Mouse (Mus musculus) hindbrain, embryonic 11.5 days (tissue): ENCODE data around the gene Gm10803. TPM values are rescaled to one million over a fixed set of nuclear protein-coding genes. Genes with fewer than 3 reads are reported as not detected.

ENCODE experiments used
- ATAC-seq: fragments of 200-750 bp; cut with Nextera tagmentation; 2 replicates; pipeline ENCODE4 v1.8.0; 2017; ENCODE audit warnings: mild to moderate bottlenecking, moderate TSS enrichment, moderate library complexity; ENCODE audit not compliant: low FRiP score
- DNase-seq: peaks from one replicate; pipeline ENCODE4 v3.0.0-alpha.2; 2015; ENCODE audit warnings: low spot score
- H3K27ac ChIP-seq: fragments of 300-500 bp; sonication (generic); 2 replicates; pipeline ENCODE4 v1.5.1; 2014; ENCODE audit warnings: mild to moderate bottlenecking, low read depth, low read length
- H3K27me3 ChIP-seq: fragments of 300-500 bp; sonication (generic); 2 replicates; pipeline ENCODE4 v1.6.1; 2014; ENCODE audit warnings: mild to moderate bottlenecking, low read length, moderate library complexity, mixed read lengths; ENCODE audit not compliant: control insufficient read depth, insufficient read depth
- H3K36me3 ChIP-seq: fragments of 300-500 bp; sonication (generic); 2 replicates; pipeline ENCODE4 v1.6.1; 2014; ENCODE audit warnings: mild to moderate bottlenecking, low read length, moderate library complexity, mixed read lengths; ENCODE audit not compliant: control insufficient read depth, insufficient read depth
- H3K4me1 ChIP-seq: fragments of 300-500 bp; sonication (generic); replicated peaks from 2 replicates; pipeline ENCODE4 v1.6.1; 2014; ENCODE audit warnings: low read length, mixed read lengths; ENCODE audit not compliant: control insufficient read depth, insufficient read depth
- H3K4me2 ChIP-seq: fragments of 300-500 bp; sonication (generic); replicated peaks from 2 replicates; pipeline ENCODE4 v1.6.1; 2014; ENCODE audit warnings: mild to moderate bottlenecking, low read depth, low read length
- H3K4me3 ChIP-seq: fragments of 300-500 bp; sonication (generic); 2 replicates; pipeline ENCODE4 v1.5.1; 2014; ENCODE audit warnings: low read depth, low read length
- H3K9ac ChIP-seq: fragments of 300-500 bp; sonication (generic); 2 replicates; pipeline ENCODE4 v1.6.1; 2014; ENCODE audit warnings: low read depth, low read length
- H3K9me3 ChIP-seq: fragments of 300-500 bp; sonication (generic); 2 replicates; pipeline ENCODE4 v1.6.1; 2016; ENCODE audit warnings: low read length; ENCODE audit not compliant: control insufficient read depth
- WGBS: fragments of 180-500 bp; shearing (Covaris S2); extraction: QIAGEN DNeasy Blood & Tissue Kit; methylation state at CpG from one replicate; pipeline ENCODE4 v1.1.7; 2014; 5-methylcytosine and 5-hydroxymethylcytosine counted together
- polyA plus RNA-seq: library from polyadenylated mRNA; unstranded; fragments of >200 nt; fragmentation: Nextera tagmentation; extraction: Ambion mirVana; gene quantifications from 2 replicates; pipeline ENCODE4 v1.2.1, GENCODE M21; 2014

Gene Gm10803
- polyA plus RNA-seq, 1 experiment from 2014 or later, result not detected

DNA sequence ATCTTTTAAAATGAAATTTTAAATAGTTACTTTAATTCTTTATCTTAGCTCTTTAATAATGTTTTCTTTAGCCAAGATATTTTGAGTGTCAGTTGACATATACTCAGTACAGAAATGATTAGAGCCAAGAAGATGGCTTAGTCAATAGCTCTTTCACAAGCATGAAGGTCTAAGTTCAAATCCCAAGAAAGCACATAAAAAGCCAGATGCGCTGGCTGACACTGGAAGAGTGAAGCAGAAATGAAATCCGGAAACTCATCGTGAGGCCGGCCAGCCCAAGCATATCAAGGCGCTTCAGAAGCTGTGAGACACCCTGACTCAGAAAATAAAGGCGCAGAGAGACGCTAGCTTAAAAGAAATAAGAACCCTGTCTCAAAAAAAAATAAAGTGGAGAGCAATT lies 26.5 kb upstream of the Gm10803 start:
- H3K4me3 ChIP-seq, result no peak overlapping the region
- H3K4me1 ChIP-seq, result no peaks in the 10 kb centered on the region
- H3K27ac ChIP-seq, result no peak overlapping the region
- DNase-seq (no peak), ATAC-seq (no peak)
- no peak overlapping the region for H3K9ac ChIP-seq
- no peaks in the 10 kb centered on the region for H3K9me3 ChIP-seq
- no peaks in the 10 kb centered on the region for H3K27me3 ChIP-seq
- 94% methylated on average over 7 of the region's 7 CpGs for WGBS
- no peak overlapping the region for H3K4me2 ChIP-seq
- H3K36me3 ChIP-seq, result no peaks in the 10 kb centered on the region

DNA sequence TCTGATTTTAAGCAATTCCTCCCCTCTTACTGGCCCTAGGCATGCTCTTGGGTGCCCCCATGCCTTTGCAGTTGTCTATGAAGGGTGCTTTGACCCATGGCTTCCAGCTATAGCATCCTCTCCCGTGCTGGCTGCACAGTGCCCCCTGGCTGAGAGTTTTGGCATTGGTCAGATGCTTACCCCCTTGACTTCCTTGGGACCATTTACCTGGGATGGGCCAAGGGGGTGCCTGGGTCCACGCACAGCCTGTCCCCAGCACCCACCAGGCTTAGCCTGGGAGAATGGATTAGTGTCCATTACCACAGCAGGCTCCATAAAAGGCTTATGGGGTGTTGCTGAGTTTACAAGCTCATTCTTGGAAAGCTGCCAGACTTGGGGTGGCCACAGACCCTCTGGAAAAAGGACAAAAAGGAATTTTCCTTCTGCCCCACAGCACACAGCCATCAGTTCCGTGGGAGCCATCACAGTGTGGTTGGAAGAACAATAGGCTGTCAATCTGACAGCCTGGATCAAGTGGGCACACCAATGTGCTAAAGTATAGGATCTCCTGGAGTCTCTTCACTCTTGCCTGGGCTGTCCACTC lies 22.9 kb upstream of the Gm10803 start:
- DNase-seq, result peak; percentile 16
- Histone ChIP-seq H3K4me3 (no peak overlapping the region), H3K27ac (no peak overlapping the region), H3K27me3 (no peaks in the 10 kb centered on the region), H3K36me3 (no peaks in the 10 kb centered on the region), H3K4me1 (no peaks in the 10 kb centered on the region), H3K4me2 (no peak overlapping the region), H3K9ac (no peak overlapping the region), H3K9me3 (no peaks in the 10 kb centered on the region)
- ATAC-seq, result no peak
- WGBS, result 54% methylated on average over 3 of the region's 3 CpGs

DNA sequence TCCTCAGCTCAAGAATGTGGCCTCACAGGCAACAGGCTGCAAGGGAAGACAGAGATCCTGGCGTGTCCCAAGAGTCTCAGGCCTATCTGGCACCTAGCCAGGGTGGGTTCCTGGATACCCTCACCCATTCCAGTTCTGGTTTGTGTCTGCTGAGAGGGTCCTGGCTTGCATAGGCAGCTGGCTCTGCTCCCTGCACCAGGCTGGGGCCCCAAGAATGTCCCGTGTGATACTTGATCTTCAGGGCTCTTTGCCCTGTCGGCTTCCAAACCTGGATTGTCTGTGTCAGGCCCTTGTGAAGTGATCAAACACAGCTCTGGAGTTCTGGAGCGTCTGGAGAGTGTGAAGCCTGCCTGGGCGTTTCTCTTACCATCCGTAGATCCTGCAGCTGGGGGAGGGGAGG lies 22.2 kb upstream of the Gm10803 start:
- no peak overlapping the region for H3K4me2 ChIP-seq
- H3K27me3 ChIP-seq, result no peaks in the 10 kb centered on the region
- 39% methylated on average over 6 of the region's 6 CpGs for WGBS
- no peak overlapping the region for H3K27ac ChIP-seq
- ATAC-seq, result no peak
- DNase-seq, result no peak
- H3K9me3 ChIP-seq, result no peaks in the 10 kb centered on the region
- H3K4me3 ChIP-seq, result no peak overlapping the region
- no peaks in the 10 kb centered on the region for H3K36me3 ChIP-seq
- H3K9ac ChIP-seq, result no peak overlapping the region
- H3K4me1 ChIP-seq, result no peaks in the 10 kb centered on the region

DNA sequence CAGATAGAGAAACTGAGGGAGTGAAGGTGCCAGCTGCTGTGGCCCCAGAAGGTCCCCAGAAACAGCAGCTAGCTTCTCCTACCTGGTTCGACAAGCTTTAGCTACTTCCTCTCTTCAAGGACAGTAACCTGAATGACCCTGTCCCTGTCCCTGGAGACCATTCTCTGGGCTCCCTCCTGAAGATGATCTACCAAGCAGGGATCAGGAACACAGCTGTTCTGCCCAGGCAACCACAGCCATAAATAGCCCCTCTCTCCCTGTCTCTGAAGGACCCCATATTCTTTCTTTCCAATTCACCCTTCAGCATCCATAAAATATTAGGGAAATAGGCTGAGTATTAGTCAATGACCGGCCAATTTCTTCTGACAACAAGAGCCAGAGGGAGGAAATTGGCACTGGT lies 18.6 kb upstream of the Gm10803 start:
- Histone ChIP-seq H3K4me3 (no peak overlapping the region), H3K27me3 (no peaks in the 10 kb centered on the region), H3K9ac (no peak overlapping the region), H3K27ac (no peak overlapping the region), H3K4me1 (no peaks in the 10 kb centered on the region), H3K4me2 (no peak overlapping the region), H3K36me3 (no peaks in the 10 kb centered on the region), H3K9me3 (no peaks in the 10 kb centered on the region)
- WGBS, result 83% methylated on average over 2 of the region's 2 CpGs
- ATAC-seq (no peak), DNase-seq (no peak)

DNA sequence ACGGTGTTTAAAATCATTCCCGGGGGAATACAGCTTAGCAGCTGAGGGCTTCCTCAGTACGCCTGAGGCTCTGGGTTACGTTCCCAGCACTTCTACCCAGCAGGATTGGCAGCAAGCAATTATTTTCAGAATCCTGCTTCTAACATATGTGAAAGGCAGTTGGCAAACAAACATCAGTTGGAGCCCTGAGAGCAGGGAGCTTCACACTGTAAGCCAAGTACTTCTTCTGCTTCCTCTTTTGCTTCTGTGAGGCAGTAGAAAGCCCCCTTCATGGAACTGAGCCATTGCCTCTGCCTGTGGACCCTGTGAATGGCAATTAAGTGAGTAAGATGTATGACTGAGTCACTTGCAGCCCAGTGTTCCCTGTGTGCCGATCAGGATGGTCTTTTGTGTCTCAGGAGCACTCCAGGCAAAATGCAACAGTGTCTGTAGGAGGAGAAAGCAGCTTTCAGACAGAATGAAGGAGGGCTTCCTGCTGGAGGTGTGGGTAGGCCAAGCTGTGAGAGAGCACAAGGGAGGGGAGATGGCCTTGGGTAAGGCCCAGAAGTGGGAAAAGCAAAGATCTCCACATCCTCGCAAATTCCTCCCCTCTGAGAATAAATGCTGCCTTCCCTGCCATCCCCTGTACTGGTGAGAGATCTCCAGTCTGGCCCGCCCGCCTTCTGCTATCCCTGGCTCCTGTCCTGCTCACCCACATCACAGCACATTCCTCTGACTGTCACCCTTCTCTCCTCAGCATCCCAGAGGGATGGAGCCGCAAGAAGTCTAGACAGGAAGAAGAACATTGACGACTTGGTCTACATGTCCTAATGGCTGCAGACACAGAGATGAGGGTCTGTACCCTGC lies 7.5 kb upstream of the Gm10803 start:
- Histone ChIP-seq H3K9me3 (no peaks in the 10 kb centered on the region), H3K27ac (no peak overlapping the region), H3K9ac (no peak overlapping the region), H3K4me1 (no peaks in the 10 kb centered on the region), H3K4me2 (no peak overlapping the region), H3K36me3 (no peaks in the 10 kb centered on the region), H3K27me3 (no peaks in the 10 kb centered on the region), H3K4me3 (no peak overlapping the region)
- ATAC-seq, result no peak
- 63% methylated on average over 10 of the region's 10 CpGs for WGBS
- no peak for DNase-seq

DNA sequence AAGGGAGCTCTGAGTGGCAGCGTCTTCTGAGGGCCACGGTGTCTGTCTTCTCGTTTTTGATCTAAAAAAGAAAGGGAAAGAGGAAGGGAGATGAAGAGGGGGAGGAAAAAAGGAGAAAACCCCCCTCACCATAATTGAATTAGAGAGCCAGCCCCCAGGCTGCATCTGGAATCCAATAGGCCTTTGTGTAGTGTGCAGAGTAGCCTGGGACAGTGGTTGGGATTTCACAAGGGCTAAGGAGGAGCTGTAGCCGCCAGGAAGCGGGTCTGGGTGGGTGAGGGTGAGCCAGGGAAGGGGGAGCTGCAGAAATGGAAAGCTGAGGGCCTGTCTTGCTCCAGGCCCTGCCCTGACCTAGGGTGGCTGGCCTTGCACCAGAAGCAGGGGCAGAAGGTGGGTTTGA lies 6.5 kb upstream of the Gm10803 start:
- Histone ChIP-seq H3K9ac (no peak overlapping the region), H3K9me3 (no peaks in the 10 kb centered on the region), H3K36me3 (no peaks in the 10 kb centered on the region), H3K4me3 (no peak overlapping the region), H3K27me3 (no peaks in the 10 kb centered on the region), H3K4me1 (no peaks in the 10 kb centered on the region), H3K27ac (no peak overlapping the region), H3K4me2 (no peak overlapping the region)
- WGBS, result 49% methylated on average over 5 of the region's 5 CpGs
- DNase-seq, result no peak
- no peak for ATAC-seq

DNA sequence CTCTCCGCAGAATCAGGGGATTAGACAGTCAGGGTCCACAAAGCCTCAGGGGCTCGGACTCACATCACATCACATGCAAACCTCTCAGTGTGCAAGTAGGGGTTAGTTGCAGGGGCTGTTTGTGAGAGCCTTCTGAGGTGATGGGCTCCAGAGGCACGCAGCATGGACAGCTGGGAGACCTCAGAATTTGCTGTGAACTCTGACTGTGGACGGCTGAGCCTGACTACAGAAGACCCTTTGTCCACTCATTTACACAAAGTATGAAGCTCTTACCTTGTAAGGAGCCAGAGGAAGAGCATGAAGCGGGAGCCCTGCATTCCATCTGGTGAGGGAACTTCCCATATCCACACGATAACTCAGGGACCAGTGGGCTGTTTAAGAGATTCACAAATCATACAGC lies 5.3 kb downstream of the Gm10803 start:
- Histone ChIP-seq H3K9ac (no peak overlapping the region), H3K4me1 (peaks cover 4% of the 10 kb centered on the region; the same call in 1 of the 2 replicates), H3K36me3 (no peaks in the 10 kb centered on the region), H3K27ac (no peak overlapping the region), H3K4me2 (no peak overlapping the region), H3K9me3 (no peaks in the 10 kb centered on the region), H3K4me3 (no peak overlapping the region), H3K27me3 (no peaks in the 10 kb centered on the region)
- ATAC-seq (no peak), DNase-seq (no peak)
- WGBS, result 60% methylated on average over 6 of the region's 6 CpGs

DNA sequence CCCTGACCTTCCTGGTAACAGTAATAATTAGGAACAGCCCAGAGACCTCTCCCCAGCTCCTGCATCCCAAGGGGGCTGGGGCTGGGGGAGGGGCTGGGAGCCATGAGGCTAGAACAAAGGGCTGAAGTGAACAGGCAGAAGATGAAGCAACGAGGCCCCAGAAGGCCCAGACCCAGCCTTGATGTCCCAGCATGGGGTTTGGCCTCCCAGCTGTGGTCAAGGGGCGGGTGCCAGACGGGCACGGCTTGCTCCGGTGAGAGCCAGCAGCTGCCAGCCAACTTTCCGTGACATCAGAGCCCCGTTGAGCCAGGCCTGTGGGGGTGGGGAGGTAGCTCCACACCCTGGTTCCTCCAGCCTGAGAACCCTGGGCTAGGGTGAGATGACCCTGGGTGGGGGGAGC lies 7.3 kb downstream of the Gm10803 start:
- peaks cover 4% of the 10 kb centered on the region; the same call in 1 of the 2 replicates for H3K4me1 ChIP-seq
- no peaks in the 10 kb centered on the region for H3K36me3 ChIP-seq
- 0 out of 2 replicates have a peak overlapping the region, but pooled peaks have one; percentile 20 for H3K27ac ChIP-seq
- no peaks in the 10 kb centered on the region for H3K27me3 ChIP-seq
- WGBS, result 24% methylated on average over 7 of the region's 7 CpGs
- no peak overlapping the region for H3K4me3 ChIP-seq
- DNase-seq (peak; percentile 31), ATAC-seq (peak; percentile 25; the same call in 1 of the 2 replicates)
- no peak overlapping the region for H3K9ac ChIP-seq
- H3K4me2 ChIP-seq, result no peak overlapping the region
- no peaks in the 10 kb centered on the region for H3K9me3 ChIP-seq

DNA sequence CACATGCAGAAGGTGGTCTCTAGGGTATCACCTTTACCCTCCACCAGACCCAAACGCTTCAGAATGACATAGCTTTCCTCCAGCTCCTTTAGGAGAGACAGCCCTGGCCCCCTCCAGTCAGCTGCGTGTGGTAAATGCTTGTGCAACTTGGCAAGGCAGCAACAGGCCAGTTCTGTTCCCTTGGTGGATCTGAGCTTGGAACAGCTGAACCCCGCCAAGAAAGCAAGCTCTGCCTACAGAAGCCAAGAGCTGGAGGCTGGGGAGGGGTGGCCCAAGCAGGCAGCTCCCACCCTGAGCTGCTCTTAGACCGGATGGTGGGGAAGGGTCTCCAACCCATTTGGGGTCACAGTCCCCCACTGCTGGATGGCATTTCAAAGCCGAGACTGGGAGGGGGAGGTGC lies 12.2 kb downstream of the Gm10803 start:
- WGBS, result 60% methylated on average over 5 of the region's 5 CpGs
- H3K36me3 ChIP-seq, result no peaks in the 10 kb centered on the region
- H3K4me2 ChIP-seq, result no peak overlapping the region
- ATAC-seq (no peak), DNase-seq (no peak)
- H3K27ac ChIP-seq, result no peak overlapping the region
- no peaks in the 10 kb centered on the region for H3K27me3 ChIP-seq
- peaks cover 2% of the 10 kb centered on the region; the same call in 1 of the 2 replicates for H3K4me1 ChIP-seq
- H3K9ac ChIP-seq, result no peak overlapping the region
- H3K4me3 ChIP-seq, result no peak overlapping the region
- no peaks in the 10 kb centered on the region for H3K9me3 ChIP-seq
